ENCODE assay signal across 11 mouse cellular contexts in genomic region chr16:34839704-34840331, GRCm38 (mm10).
DNase-seq lines count a peak whose midpoint lies in the region; ATAC-seq lines count a peak whose summit lies in the region.
"Had no signal": no experiment of that assay in that cellular context is flagged by ENCODE, and none has a peak within 500 bp of the region (broad histone marks: within the 10 kb centered on the region; RNA-seq: fewer than 3 reads in every experiment).

No protein-coding gene starts in this region.

- 0 out of 2 replicates have a peak, but pooled peaks cover 12% of the 10 kb centered on the region for H3K9me3 ChIP-seq in embryonic facial prominence, embryonic 14.5 days (ENCODE audit: control insufficient read depth, low read length)
- H3K9me3 ChIP-seq in limb, embryonic 12.5 days, result no peaks in the 10 kb centered on the region; the same call in 1 of the 2 replicates
- H3K9me3 ChIP-seq: forebrain, embryonic 15.5 days had no signal

- H3K27ac ChIP-seq in embryonic facial prominence, embryonic 14.5 days (replicated peaks; ENCODE audit: low read depth, low read length), result peak overlapping the region; percentile 84
- H3K27ac ChIP-seq in limb, embryonic 12.5 days, result peak overlapping the region; percentile 80
- H3K27ac ChIP-seq: forebrain, embryonic 15.5 days; heart, adult 2 months; hindbrain, embryonic 13.5 days had no signal

- H3K4me3 ChIP-seq in embryonic facial prominence, embryonic 14.5 days (ENCODE audit: low read depth, low read length), result no peak overlapping the region
- H3K4me3 ChIP-seq in limb, embryonic 12.5 days (replicated peaks), result no peak overlapping the region
- H3K4me3 ChIP-seq: forebrain, embryonic 15.5 days; heart, adult 2 months; hindbrain, embryonic 13.5 days had no signal

- no peak overlapping the region for H3K9ac ChIP-seq in embryonic facial prominence, embryonic 14.5 days (ENCODE audit: low read depth, low read length)
- H3K9ac ChIP-seq in limb, embryonic 12.5 days (replicated peaks), result no peak overlapping the region
- H3K9ac ChIP-seq: forebrain, embryonic 15.5 days; hindbrain, embryonic 13.5 days had no signal

- H3K4me2 ChIP-seq in embryonic facial prominence, embryonic 14.5 days (ENCODE audit: low read depth, low read length), result no peak overlapping the region
- H3K4me2 ChIP-seq in limb, embryonic 12.5 days, result no peak overlapping the region
- H3K4me2 ChIP-seq: forebrain, embryonic 15.5 days; hindbrain, embryonic 13.5 days had no signal

- H3K4me1 ChIP-seq in embryonic facial prominence, embryonic 14.5 days (ENCODE audit: control insufficient read depth, insufficient read depth, low read length), result peaks cover 16% of the 10 kb centered on the region
- peaks cover 13% of the 10 kb centered on the region for H3K4me1 ChIP-seq in limb, embryonic 12.5 days (replicated peaks)
- H3K4me1 ChIP-seq: forebrain, embryonic 15.5 days had no signal

- ATAC-seq in embryonic facial prominence, embryonic 14.5 days (ENCODE audit: low read depth), result peak; percentile 91
- no peak; the same call in 1 of the 2 replicates for ATAC-seq in limb, embryonic 12.5 days (ENCODE audit: insufficient number of reproducible peaks, insufficient read depth, low FRiP score, low TSS enrichment, low read depth)
- ATAC-seq: forebrain, embryonic 15.5 days had no signal

- WGBS in embryonic facial prominence, embryonic 14.5 days, result 44% methylated on average over 7 of the region's 7 CpGs
- 41% methylated on average over 7 of the region's 7 CpGs for WGBS in limb, embryonic 12.5 days

- no peaks in the 10 kb centered on the region for H3K36me3 ChIP-seq in embryonic facial prominence, embryonic 14.5 days (ENCODE audit: control insufficient read depth, insufficient read depth, low read length)
- H3K36me3 ChIP-seq in limb, embryonic 12.5 days, result no peaks in the 10 kb centered on the region
- H3K36me3 ChIP-seq: forebrain, embryonic 15.5 days; hindbrain, embryonic 13.5 days had no signal

- DNase-seq in layer of hippocampus, postnatal 10 days (ENCODE audit: low spot score in 2 of 2), result peak; percentile 10 to 29
- DNase-seq in layer of hippocampus, postnatal 25 days (ENCODE audit: extremely low spot score in 1 of 2, low spot score in 1 of 2), result no peak
- DNase-seq in embryonic facial prominence, embryonic 14.5 days (ENCODE audit: low spot score), result peak; percentile 88
- DNase-seq in lung, postnatal 4 days, result peak; percentile 48 to 88
- no peak for DNase-seq in spleen, postnatal 10 days (ENCODE audit: low spot score in 2 of 2)
- no peak for DNase-seq in cerebellum, postnatal 36 days
- DNase-seq: thymus, postnatal 25 days had no signal

- no peaks in the 10 kb centered on the region for H3K27me3 ChIP-seq in embryonic facial prominence, embryonic 14.5 days (replicated peaks; ENCODE audit: control insufficient read depth, insufficient read depth, low read length)
- no peaks in the 10 kb centered on the region; the same call in 1 of the 2 replicates for H3K27me3 ChIP-seq in limb, embryonic 12.5 days
- H3K27me3 ChIP-seq: forebrain, embryonic 15.5 days; hindbrain, embryonic 13.5 days had no signal

Comparison
In these comparisons a context has a peak if more than half of its experiments do, and no peak if none do; other contexts are left out.
1. DNase-seq: peak in layer of hippocampus, postnatal 10 days (2 of 2), embryonic facial prominence, embryonic 14.5 days (single experiment) and lung, postnatal 4 days (2 of 2); none in layer of hippocampus, postnatal 25 days (0 of 2), spleen, postnatal 10 days (0 of 2) and cerebellum, postnatal 36 days (0 of 2).